Mouse (Mus musculus) liver (tissue): ENCODE data around the gene Amhr2.

Experiments
- DNase-seq: peaks from one replicate; pipeline ENCODE4 v3.0.0-alpha.2; 2020; ENCODE audit warnings: mixed read lengths

Gene Amhr2

DNA sequence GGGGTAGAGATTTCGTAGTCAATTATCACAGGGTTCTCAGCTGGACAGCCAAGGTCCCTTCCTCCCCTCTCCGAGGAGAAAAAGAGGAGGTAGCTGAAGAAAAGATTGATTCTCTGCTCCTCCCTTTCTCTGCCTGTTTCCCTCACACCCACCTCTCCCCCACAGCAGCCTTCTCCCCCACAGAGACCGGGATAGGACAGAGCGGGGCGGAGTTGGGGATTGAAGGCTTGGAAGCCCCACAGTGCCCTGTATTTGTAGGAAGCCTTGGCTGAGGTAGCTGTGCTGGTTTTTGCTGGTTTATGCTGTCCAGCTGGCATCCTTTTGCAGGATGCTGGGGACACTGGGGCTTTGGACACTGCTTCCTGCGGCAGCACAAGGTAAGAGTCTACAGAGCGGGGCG lies at the start of gene Amhr2:
Gene Amhr2 (plus strand): TSS at position 222 of the 400 bp plus-strand sequence.
- no peak for DNase-seq

DNA sequence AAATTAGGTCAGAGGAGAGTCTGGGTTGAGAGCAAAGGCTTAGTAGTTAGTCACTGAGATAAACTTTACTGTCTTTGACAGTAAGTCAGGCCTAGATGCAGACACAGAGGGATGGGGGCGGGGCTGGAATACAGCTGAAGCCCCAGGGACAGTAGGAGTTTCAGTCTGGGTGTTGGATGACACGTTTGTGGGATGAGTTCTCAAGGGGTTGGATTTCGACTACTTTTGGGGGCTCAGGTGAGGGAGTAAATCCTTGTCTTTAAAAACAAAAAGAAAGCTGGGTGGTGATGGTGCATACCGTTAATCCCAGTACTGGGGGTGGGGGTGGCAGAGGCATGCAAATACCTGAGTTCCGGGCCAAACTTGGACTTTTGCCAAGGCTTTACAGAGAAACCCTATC lies 46.5 kb upstream of the Amhr2 start:
- DNase-seq = peak; percentile 20

DNA sequence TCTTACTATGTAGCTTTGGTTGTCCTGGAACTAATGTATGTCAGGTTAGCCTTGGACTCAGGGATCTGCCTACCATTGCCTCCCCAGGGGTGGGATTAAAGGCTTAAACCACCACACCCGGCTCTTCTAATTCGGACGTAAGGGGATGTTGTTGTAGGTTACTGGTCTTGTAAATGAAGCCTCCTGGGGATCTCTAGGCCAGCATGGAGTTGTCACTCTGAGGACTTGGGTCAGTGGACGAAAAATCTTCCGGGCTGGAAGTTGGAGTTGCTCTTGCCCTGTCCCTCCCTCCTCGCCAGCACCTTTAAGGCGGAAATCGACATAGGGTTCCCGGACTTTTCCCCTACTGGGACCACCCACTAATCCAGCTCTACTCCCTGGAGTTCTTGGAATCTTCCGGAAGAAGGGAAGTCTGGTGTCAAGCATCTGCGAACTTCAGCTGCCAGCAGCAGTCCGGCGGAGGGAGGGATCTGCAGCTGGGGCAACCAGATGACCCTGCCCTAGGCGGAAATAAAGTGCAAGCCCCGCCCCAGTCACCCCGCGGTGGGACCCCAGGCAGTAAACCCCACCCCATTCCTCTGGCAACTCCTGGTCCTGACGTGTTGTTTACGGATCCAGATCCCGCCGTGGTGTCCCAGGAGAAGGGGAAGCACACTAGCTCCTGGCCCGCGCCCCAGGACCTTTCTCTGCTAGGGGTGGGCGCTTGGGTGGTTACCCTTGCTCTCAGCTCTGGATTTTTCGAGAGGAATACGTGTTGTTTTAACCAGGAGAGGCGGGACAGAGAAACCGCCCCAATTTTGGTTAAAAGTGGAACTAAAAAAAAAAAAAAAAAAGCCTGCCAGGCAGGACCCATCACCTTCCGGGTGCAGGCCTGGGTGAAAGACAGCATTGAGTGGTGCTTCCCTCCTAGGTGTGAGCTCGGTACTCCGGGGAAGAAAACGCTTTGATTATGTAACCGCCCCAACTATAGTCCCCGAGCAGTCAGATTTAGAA lies 45.6 kb upstream of the Amhr2 start:
- peak; percentile 88 for DNase-seq

DNA sequence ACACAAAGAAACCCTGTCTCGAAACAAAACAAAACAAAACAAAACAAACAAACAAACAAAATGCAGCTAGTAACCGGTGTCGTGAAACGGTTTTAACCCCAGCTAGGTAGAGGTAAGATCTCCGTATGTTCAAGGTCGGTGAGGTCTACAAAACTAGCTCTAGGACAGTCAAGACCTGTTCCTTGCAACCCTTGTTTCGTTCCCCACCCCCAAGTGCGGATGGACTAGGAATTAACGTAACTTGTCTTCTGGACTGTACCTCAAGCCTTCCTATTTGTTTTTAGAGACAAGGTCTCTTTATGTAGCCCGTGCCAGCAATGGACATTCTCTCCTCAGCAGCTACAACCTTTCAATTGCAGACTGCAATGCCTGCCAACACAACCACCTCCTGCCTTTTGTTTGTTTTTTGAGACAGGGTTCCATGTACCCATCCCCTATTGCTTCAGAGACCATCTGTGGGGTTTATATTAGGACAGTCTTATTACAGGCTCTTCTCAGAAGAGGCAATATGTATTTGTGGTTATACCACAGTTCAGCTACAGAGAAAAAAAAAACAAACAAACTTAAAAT lies 44.6 kb upstream of the Amhr2 start:
- no peak for DNase-seq

DNA sequence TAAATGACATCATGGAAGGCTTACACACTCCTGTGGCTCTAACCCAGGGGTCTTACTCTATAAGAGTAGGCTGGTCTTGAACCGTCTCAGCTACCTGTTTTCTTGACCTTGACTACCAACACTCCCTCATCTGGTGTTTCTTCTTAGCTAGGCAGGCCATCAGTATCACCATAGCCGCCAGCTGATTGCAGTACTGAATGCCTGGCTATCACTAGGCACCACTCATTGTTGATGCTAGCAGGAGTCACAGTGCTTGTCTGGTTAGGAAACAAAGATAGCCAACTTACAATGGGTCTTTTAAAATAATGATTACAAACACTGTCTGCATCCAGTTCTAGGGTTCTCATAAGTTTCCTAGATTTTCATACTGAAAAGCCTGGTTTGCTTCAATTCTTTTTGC lies 43.9 kb upstream of the Amhr2 start:
- peak; percentile 42 for DNase-seq

DNA sequence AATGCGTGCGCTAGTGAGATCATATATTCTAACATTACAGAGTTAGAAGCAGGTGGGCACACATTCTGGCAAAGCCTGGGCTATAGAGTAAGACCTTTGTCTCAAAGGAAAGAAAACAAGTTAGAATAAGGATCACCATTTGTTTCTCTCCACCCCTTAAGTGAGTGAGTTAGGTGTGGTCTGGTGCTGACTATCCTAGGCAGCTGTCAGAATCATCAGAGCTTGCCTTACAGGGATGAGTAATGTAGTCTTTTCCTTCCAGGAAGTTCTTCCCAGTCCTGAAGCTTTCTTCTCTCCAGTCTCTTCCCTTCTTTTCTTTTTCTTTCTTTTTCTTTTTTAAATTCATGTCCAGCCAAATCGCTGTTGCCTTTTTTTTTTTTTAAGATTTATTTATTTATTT lies 43.0 kb upstream of the Amhr2 start:
- no peak for DNase-seq

DNA sequence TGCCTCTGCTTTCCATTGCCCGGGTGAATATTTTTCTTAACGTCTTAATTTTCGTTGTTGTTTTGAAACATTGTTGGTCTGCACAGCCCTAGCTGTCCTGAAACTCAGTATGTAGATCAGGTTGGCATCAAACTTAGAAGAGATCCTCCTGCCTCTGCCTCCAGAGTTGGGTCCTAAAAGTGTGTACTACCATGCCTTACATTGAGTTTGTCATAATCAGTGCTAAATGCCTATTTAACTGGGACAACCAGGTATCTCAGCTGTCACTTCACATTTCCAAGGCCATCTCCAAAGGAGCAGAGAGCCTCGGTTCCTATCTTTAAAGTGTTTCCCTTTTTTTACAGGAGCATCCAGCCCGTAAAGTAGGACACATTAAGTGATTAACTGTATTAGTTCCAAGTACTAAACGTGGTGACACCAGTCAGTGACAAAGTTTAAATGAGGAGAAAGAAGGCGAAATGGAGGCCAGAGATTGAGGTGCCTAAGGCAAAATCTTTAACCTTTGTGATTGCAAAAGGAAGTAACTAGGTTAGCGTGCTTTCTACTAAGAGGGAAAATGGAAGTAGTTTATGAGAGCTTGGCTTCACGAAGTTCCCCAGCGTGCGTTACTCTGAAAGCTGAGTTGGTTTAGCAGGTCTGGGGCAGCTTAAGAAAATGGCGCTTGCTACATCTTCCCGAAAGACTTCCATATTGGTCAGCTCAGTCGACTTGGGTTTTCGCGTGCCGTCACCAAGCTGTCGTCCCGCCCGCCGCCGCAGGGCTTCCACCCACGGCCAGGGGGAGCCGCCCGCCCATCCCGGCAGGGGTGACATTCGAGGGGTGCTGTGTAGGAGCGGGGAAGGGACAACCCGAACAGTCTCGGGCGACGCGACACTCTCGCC lies 40.3 kb upstream of the Amhr2 start:
- no peak for DNase-seq

DNA sequence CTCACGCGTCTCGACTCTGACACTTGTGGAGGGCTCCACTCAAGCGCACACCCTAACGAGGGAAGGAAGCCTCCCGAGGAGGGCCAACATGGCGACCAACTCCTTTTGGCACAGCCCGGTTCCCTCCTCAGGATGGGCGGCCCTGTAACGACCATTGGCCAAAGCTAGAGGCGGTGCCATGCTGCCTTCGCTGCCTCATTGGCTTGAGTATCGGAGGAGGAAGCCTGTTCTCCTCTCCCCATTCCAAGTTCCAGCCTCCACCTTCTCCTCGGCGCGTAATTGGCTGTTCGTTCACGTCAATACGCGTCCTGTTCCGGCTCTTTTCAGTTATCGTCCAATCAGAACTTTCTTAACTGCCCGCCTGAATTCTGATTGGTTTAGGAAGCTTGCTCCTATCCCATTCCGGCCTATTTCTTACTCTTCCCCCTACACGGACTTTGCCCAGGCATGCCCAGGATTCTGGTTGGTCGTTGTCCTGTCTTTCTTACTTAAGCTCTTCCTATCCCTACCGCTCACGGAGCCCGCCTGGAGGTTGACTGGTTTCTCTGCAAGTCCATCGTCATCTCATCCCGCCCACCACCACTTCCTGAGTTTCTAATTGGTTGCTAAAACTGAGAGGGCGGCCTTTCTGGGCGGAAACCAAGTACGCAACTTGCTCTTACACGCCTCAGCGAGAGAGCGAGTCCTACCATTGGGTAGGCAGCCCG lies 39.5 kb upstream of the Amhr2 start, which contains the start of gene Sp1:
Gene Sp1 (plus strand): TSS at position 655 of the 707 bp plus-strand sequence.
- DNase-seq = peak; percentile 100

DNA sequence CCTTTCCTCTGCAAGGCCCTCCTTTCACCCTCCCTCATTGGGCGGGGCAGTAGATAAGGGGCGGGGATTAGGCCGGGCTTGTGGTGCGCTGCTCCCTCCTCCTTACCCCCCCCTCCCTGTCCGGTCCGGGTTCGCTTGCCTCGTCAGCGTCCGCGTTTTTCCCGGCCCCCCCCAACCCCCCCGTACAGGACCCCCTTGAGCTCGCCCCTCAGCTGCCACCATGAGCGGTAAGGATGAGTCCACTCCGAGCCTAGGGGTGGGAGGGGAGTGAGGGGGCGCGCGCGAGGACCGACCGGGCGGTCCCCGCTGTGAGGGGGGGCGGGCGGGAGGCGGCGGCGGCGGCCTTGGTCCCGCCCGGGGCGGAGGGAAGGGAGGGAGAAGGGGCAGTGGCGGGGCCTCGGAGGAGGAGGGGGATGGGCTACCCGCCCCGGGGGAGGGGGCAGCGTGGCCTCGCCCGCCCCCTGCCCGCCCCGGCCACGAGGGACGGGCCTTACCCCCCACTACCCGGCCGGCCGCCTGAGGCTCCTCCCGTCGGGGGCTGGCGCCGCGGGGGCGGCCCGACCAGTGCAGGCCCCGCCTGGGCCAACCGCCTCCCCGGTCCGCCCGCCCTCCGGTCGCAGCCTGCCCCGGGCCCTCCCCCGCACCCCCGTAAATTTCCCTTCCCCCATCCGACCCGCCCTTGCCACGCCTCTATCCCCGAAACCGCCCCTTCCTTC lies 38.8 kb upstream of the Amhr2 start:
- peak; percentile 92 for DNase-seq

DNA sequence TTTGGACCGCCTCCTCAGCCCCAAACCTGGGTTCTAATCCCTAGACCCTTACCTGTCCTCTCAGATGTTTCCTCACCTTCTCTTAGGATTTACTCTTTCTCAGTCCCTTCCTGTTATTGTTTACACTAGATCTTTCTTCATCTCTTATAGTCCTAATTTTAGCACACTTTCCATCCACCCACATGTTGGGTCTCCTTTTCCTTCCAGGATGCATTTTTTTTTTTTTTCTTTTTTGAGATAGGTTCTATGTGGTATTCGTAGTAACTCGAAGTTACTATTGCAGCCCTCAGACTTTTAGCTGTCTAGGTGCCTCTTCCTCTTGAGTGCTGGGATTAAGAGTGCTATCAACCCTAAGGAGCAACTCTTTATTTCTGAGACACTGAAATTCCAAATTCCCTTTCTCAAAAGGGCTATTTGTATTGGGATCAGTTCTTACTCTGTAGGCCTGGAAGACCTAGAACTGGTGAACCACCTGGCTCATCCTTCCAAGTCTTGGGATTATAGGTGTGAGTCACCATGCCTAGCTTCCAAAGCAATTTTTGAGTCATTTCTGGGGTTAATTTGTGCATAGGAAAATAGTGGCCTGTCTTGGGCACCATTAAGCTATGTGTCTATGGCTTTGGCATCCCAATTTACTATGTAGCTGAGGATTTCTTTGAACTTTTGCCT lies 38.1 kb upstream of the Amhr2 start:
- no peak for DNase-seq

DNA sequence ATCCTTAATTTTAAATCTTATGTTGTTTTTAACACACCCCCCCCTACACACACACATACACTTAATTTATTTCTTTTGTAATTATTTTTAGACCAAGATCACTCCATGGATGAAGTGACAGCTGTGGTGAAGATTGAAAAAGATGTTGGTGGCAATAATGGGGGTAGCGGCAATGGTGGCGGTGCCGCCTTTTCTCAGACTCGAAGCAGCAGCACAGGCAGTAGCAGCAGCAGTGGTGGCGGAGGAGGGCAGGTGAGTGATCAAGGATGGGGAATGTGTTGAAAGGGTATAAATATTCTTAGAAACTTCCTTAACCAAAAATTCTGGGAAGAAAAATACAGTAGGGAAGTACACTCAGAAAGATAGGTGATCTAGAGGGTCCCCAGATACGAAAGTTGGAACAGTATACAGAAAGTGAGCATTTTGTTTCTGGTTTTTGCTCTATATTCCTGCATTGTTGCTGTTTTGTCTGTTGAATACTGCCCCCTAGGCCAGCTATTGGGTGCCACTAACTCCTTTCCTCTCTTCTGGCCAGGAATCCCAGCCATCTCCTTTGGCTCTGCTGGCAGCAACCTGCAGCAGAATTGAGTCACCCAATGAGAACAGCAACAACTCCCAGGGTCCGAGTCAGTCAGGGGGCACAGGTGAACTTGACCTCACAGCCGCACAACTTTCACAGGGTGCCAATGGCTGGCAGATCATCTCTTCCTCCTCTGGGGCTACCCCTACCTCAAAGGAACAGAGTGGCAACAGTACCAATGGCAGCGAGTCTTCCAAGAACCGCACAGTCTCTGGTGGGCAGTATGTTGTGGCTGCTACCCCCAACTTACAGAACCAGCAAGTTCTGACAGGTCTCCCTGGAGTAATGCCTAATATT lies 37.2 kb upstream of the Amhr2 start:
- DNase-seq = no peak

DNA sequence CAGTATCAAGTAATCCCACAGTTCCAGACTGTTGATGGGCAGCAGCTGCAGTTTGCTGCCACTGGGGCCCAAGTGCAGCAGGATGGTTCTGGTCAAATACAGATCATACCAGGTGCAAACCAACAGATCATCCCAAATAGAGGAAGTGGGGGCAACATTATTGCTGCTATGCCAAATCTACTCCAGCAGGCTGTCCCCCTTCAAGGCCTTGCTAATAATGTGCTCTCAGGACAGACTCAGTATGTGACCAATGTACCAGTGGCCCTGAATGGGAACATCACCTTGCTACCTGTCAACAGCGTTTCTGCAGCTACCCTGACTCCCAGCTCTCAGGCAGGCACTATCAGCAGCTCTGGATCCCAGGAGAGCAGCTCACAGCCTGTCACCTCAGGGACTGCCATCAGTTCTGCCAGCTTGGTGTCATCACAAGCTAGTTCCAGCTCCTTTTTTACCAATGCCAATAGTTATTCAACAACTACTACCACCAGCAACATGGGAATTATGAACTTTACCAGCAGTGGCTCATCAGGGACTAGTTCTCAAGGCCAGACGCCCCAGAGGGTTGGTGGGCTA lies 36.5 kb upstream of the Amhr2 start:
- DNase-seq = no peak

DNA sequence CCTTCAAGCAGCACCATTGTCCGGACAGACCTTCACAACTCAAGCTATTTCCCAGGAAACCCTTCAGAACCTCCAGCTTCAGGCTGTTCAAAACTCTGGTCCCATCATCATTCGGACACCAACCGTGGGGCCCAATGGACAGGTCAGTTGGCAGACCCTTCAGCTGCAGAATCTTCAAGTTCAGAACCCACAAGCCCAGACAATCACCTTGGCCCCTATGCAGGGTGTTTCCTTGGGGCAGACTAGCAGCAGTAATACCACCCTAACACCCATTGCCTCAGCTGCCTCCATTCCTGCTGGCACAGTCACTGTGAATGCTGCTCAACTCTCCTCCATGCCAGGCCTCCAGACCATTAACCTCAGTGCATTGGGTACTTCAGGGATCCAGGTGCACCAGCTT lies 35.9 kb upstream of the Amhr2 start:
- no peak for DNase-seq

DNA sequence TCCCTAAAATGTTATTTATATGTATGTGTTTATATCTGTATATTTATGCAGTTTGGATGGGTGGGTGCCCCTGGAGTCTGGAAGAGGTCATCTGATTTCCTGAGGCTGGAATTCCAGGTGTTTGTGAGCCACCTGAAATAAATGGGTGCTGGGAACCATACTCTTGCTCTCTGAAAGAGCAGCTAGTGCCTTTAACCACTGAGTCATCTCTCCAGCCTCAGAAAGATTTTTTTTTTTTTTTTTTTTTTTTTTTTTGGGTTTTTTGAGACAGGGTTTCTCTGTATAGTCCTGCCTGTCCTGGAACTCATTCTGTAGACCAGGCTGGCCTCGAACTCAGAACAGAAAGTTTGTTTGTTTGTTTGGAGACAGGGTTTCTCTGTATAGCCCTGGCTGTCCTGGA lies 34.1 kb upstream of the Amhr2 start:
- DNase-seq = no peak

DNA sequence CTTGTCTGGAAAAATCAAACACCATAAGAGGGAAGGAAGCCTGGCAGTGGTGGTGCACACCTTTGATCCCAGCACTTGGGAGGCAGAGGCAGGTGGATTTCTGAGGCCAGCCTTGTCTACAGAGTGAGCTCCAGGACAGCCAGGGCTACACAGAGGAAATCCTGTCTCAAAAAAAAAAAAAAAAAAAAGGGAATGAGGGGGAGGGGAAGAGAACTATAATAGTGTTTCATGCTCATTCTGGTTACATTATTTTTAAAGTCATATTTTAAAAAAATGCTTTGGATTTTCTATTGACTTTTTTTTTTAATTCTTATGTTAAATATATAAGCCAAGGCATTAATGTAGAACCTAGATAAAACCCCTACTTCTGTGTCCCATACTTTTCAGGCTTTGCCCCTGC lies 31.5 kb upstream of the Amhr2 start:
- no peak for DNase-seq

DNA sequence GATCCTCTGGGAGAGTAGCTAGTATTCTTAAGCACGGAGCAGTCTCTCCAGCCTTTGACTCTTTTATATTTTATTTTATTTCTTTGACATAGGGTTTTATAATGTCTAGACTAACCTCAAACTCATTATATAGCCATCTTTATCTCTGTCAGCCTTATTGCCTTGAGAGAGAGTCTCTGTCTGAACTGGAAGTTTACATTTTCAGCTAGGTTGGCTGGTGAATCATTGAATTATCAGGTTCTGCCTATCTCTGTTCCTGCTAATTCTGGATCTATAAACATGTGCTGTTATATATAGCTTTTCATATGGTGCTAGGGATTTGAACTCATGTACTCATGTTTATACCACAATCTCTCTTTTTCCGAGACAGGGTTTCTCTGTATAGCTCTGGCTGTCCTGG lies 27.6 kb upstream of the Amhr2 start:
- no peak for DNase-seq

DNA sequence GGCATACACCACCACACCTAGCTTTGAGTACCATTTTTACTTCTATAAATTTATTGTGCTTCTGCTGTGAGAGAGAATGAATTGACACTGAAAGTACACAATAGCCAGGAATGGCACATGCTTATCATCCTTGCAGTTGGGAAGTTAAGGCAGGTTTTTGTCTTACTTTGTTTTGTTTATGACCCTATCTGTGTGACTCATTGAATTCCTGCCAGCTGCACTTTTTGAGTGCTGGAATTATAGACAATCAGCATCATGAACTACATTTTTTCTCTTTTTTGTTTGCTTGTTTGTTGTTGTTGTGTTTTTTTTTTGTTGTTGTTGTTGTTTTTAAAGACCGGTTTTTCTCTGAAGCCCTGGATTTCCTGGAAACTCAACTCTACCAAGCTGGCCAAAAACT lies 24.2 kb upstream of the Amhr2 start:
- no peak for DNase-seq

DNA sequence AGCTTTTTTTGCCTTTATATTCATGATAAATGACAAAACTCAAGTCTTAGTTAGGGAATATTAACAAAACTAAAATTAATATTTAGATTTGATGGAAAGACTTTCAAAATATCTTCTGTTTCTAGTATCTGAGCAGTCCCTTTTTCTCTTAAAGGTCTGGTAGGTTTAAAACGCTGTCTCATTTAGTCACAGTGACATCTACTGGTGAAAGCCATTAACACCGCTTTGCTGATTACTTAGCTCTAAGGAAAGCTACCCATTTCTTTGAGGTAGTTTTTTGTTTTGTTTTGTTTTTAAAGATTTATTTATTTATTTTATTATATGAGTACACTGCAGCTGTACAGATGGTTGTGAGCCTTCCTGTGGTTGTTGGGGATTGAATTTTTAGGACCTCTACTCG lies 23.7 kb upstream of the Amhr2 start:
- DNase-seq = no peak

DNA sequence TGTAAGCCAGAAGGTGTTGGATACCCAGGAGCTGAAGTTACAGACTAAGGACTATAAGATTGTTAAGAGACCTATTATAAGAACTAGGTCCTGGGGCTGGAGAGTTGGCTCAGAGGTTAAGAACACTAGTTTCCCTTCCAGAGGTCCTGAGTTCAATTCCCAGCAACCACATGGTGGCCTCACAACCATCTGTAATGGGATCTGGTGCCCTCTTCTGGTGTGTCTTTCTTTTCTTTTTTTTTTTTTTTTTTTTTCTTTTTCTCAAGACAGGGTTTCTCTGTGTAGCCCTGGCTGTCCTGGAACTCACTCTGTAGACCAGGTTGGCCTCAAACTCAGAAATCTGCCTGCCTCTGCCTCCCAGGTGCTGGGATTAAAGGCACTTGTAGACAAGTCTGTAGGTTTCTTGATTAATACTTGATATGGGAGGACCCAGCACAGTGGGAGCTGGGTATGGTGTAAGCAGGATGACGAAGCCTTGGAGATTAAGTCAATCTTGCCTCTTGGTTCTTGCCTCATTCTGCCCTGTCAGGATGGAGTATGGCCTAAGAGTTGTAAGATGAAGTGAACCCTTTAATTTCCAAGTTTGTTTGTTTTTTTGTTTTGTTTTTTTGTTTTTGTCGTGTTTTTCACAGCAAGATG lies 21.4 kb upstream of the Amhr2 start:
- DNase-seq = no peak
